Mouse (Mus musculus) myocyte (in vitro differentiated cells): Measurements from ENCODE around the gene Slc9a2. TPM values are rescaled to one million over a fixed set of nuclear protein-coding genes. Genes with fewer than 3 reads are reported as not detected.

Source experiments
- H3K27me3 ChIP-seq: one replicate; pipeline ENCODE4 v1.6.1; 2011; ENCODE audit not compliant: control insufficient read depth, insufficient read depth, insufficient read length
- H3K36me3 ChIP-seq: one replicate; pipeline ENCODE4 v1.6.1; 2011; ENCODE audit not compliant: control insufficient read depth, insufficient read depth
- H3K4me2 ChIP-seq: one replicate; pipeline ENCODE4 v1.6.1; 2011; ENCODE audit warnings: low read depth, control low read depth
- H3K4me3 ChIP-seq: one replicate; pipeline ENCODE4 v1.5.1; 2011; ENCODE audit warnings: mild to moderate bottlenecking, control low read depth, moderate library complexity
- H3K79me2 ChIP-seq: one replicate; pipeline ENCODE4 v1.6.1; 2011; ENCODE audit not compliant: control insufficient read depth, insufficient read depth
- H3ac ChIP-seq: one replicate; pipeline ENCODE4 v1.6.1; 2011; ENCODE audit not compliant: control insufficient read depth, insufficient read length
- CEBPB ChIP-seq: IDR thresholded peaks from 2 replicates; pipeline ENCODE4 v1.6.1; 2011; ENCODE audit warnings: mild to moderate bottlenecking, moderate library complexity; ENCODE audit not compliant: poor library complexity, insufficient read depth, severe bottlenecking
- E2F4 ChIP-seq: IDR thresholded peaks from one replicate; pipeline ENCODE4 v1.6.1; 2011; ENCODE audit warnings: mild to moderate bottlenecking, control low read depth, moderate library complexity; ENCODE audit not compliant: insufficient read depth
- MAX ChIP-seq: IDR thresholded peaks from one replicate; pipeline ENCODE4 v1.6.1; 2011; ENCODE audit warnings: low read depth, mild to moderate bottlenecking, control low read depth
- MYOD1 ChIP-seq, 3 experiments: IDR thresholded peaks; one replicate each; pipeline ENCODE4 v1.6.1; 2011; ENCODE audit warnings: control low read depth in 2 of 3, low read depth in 2 of 3, mild to moderate bottlenecking in 2 of 3, moderate library complexity in 1 of 3; ENCODE audit not compliant: insufficient read length in 2 of 3, control insufficient read depth in 1 of 3
- MYOG ChIP-seq, 3 experiments: IDR thresholded peaks; one replicate each; pipeline ENCODE4 v1.6.1; 2011; ENCODE audit warnings: control low read depth in 2 of 3, low read depth in 2 of 3, mild to moderate bottlenecking in 2 of 3; ENCODE audit not compliant: insufficient read length in 2 of 3, control insufficient read depth in 1 of 3, insufficient read depth in 1 of 3
- POLR2A ChIP-seq: IDR thresholded peaks from one replicate; pipeline ENCODE4 v1.6.1; 2011; ENCODE audit warnings: low read depth, mild to moderate bottlenecking, control low read depth, moderate library complexity; ENCODE audit not compliant: insufficient read length
- POLR2AphosphoS2 ChIP-seq: IDR thresholded peaks from one replicate; pipeline ENCODE4 v1.6.1; 2011; ENCODE audit warnings: low read depth, control low read depth; ENCODE audit not compliant: insufficient read length
- REST ChIP-seq: IDR thresholded peaks from one replicate; pipeline ENCODE4 v1.6.1; 2011; ENCODE audit warnings: mild to moderate bottlenecking, control low read depth, moderate library complexity; ENCODE audit not compliant: insufficient read depth, insufficient read length
- SRF ChIP-seq: IDR thresholded peaks from one replicate; pipeline ENCODE4 v1.6.1; 2011; ENCODE audit warnings: low read depth; ENCODE audit not compliant: control insufficient read depth, insufficient read length
- TCF12 ChIP-seq: IDR thresholded peaks from one replicate; pipeline ENCODE4 v1.6.1; 2011; ENCODE audit warnings: mild to moderate bottlenecking, control low read depth; ENCODE audit not compliant: poor library complexity, insufficient read depth, severe bottlenecking
- TCF3 ChIP-seq: IDR thresholded peaks from one replicate; pipeline ENCODE4 v1.6.1; 2011; ENCODE audit warnings: low read depth, control low read depth; ENCODE audit not compliant: insufficient read length
- USF1 ChIP-seq: IDR thresholded peaks from one replicate; pipeline ENCODE4 v1.6.1; 2011; ENCODE audit warnings: low read depth, mild to moderate bottlenecking, control low read depth, moderate library complexity
- polyA plus RNA-seq: library from polyadenylated mRNA; unstranded; fragments of >200 nt; fragmentation: generic; extraction: Trizol; gene quantifications from one replicate; pipeline ENCODE4 v1.2.1, GENCODE M21; 2012; ENCODE audit warnings: missing spikeins

The Slc9a2 gene
- polyA plus RNA-seq, 1 experiment = 2.4 TPM

DNA sequence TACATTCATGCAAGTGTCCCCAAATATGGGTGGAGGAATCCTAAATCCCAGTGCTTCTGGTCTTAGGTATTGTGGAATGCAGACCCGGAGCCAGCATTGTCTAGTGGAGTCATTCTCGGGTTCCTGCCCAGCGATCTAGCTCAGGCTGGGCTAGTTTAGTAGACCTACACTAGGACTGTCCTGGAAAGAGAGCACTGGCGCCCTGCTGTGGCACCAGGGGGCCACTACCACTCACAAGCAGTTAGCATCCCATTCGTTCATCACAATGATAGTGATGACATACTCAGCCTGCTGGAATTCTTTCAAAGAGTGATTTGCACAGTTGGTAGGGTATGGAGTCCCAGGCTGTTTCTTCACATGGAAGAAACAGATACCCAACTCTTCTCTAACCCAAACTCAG lies 3.1 kb upstream of the Slc9a2 start:
- no peak overlapping the region for H3K4me2 ChIP-seq
- H3K79me2 ChIP-seq = no peaks in the 10 kb centered on the region
- no peak overlapping the region for H3K4me3 ChIP-seq
- H3K36me3 ChIP-seq = no peaks in the 10 kb centered on the region
- TF ChIP-seq SRF (no peak), REST (no peak), MAX (no peak), POLR2AphosphoS2 (no peak), POLR2A (no peak), USF1 (no peak), MYOG (IDR thresholded peaks at IDR 0.05; ENCODE audit: control insufficient read depth in 1 of 3, insufficient read depth in 1 of 3, insufficient read length in 2 of 3, low read depth in 2 of 3) (no peak)
- no peak overlapping the region for H3ac ChIP-seq
- H3K27me3 ChIP-seq = no peaks in the 10 kb centered on the region

DNA sequence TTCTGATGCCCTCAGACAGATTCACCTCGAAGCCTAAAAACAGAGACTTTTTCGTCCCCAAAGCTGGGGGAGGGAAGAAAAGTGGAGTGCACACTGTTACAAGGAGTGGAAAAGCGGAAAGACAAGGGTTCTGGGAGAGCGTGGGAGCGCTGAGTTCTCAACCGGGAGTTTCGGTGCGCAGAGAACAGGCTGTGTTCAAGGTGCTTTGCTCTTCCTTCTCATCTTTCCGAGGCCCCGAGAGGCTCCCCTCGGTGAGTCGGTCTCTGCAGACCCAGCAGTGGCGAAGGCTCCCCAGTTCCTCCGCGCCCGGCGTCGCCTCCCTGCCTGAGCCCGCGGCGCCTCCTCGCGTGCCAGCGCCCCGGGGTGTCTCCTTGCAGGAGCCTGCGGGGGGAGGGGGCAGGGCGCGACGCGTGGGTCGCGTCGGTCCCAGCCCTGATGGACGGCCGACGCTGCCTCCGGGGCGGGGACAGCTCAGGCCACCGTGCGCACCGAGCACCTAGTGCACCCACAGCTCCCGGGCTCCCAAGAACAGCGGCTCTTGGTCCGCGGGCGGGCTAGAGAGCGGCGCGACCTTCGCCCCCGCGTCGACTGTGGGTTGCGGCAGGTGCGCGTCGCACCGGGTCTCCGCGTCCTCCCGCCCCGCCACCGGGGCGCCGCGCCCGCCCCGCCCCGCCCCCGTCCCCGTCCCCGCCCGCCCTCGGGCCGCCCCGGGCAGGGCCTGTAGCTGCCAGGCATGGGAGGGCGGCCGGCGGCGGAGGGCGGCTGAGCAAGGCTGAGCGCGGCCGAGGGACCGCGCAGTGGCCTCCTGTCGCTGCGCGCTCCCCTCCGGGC lies 709 bp downstream of the Slc9a2 start:
- Histone ChIP-seq H3ac (peak overlapping the region; percentile 49), H3K36me3 (no peaks in the 10 kb centered on the region), H3K4me3 (peak overlapping the region; percentile 25), H3K4me2 (peak overlapping the region; percentile 100), H3K27me3 (no peaks in the 10 kb centered on the region), H3K79me2 (no peaks in the 10 kb centered on the region)
- TF ChIP-seq USF1 = no peak
- TF ChIP-seq SRF = no peak
- TF ChIP-seq MAX = no peak
- TF ChIP-seq MYOG (IDR thresholded peaks at IDR 0.05; ENCODE audit: control insufficient read depth in 1 of 3, insufficient read depth in 1 of 3, insufficient read length in 2 of 3, low read depth in 2 of 3) = no peak
- TF ChIP-seq POLR2AphosphoS2 = no peak
- no peak for TF ChIP-seq TCF3
- TF ChIP-seq E2F4 = no peak
- TF ChIP-seq REST = no peak
- TF ChIP-seq POLR2A = peak; percentile 32
- TF ChIP-seq CEBPB = no peak
- TF ChIP-seq TCF12 = no peak
- peak in 1 of 3 experiments; percentile 56 for TF ChIP-seq MYOD1 (IDR thresholded peaks at IDR 0.05; ENCODE audit: control insufficient read depth in 1 of 3, insufficient read length in 2 of 3, low read depth in 2 of 3)

- peak overlapping the region; percentile 25 for H3K4me3 ChIP-seq
- peak overlapping the region; percentile 100 for H3K4me2 ChIP-seq
- no peaks in the 10 kb centered on the region for H3K79me2 ChIP-seq
- no peaks in the 10 kb centered on the region for H3K27me3 ChIP-seq
- no peaks in the 10 kb centered on the region for H3K36me3 ChIP-seq
- TF ChIP-seq SRF (no peak), CEBPB (no peak), USF1 (no peak), MYOG (IDR thresholded peaks at IDR 0.05; ENCODE audit: control insufficient read depth in 1 of 3, insufficient read depth in 1 of 3, insufficient read length in 2 of 3, low read depth in 2 of 3) (no peak), MYOD1 (IDR thresholded peaks at IDR 0.05; ENCODE audit: control insufficient read depth in 1 of 3, insufficient read length in 2 of 3, low read depth in 2 of 3) (peak in 1 of 3 experiments; percentile 35)
- peak overlapping the region; percentile 49 for H3ac ChIP-seq
Observed at GRCm38 (mm10) chr1:40681699-40682510, 1.5 kb downstream of the Slc9a2 start.

GRCm38 (mm10) chr1:40694296-40694695 lies 13.9 kb downstream of the Slc9a2 start:
- no peaks in the 10 kb centered on the region for H3K79me2 ChIP-seq
- no peaks in the 10 kb centered on the region for H3K36me3 ChIP-seq
- H3ac ChIP-seq = no peak overlapping the region
- H3K4me2 ChIP-seq = no peak overlapping the region
- no peak for TF ChIP-seq REST
- H3K4me3 ChIP-seq = no peak overlapping the region
- H3K27me3 ChIP-seq = no peaks in the 10 kb centered on the region

DNA sequence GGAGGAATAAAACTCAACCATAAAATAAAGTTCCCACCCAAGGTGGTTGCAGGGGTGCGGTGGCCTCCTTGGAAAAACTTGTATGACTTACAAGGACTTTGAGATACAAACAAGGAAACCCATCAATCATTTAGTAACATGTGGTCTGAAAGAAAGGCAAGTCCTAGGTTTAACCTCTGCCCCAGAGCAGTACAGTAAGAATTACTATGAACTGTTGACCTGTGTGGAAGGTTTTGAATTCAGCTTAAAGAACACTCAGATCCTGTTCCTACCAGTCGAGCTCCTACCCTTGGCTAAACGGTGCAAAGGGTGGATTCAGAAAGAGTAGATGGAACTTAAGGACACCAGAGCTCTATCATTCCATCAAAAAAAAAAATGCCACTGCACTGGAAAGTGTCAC lies 16.1 kb downstream of the Slc9a2 start:
- Histone ChIP-seq H3K36me3 (no peaks in the 10 kb centered on the region), H3ac (no peak overlapping the region), H3K27me3 (no peaks in the 10 kb centered on the region), H3K4me2 (no peak overlapping the region), H3K79me2 (no peaks in the 10 kb centered on the region), H3K4me3 (no peak overlapping the region)
- TF ChIP-seq MYOD1 (IDR thresholded peaks at IDR 0.05; ENCODE audit: control insufficient read depth in 1 of 3, insufficient read length in 2 of 3, low read depth in 2 of 3) = no peak
- no peak for TF ChIP-seq POLR2A
- TF ChIP-seq MYOG (IDR thresholded peaks at IDR 0.05; ENCODE audit: control insufficient read depth in 1 of 3, insufficient read depth in 1 of 3, insufficient read length in 2 of 3, low read depth in 2 of 3) = no peak
- no peak for TF ChIP-seq MAX
- TF ChIP-seq REST = no peak
- no peak for TF ChIP-seq TCF3
- TF ChIP-seq SRF = no peak
- no peak for TF ChIP-seq POLR2AphosphoS2
- no peak for TF ChIP-seq USF1
- TF ChIP-seq CEBPB = no peak
- TF ChIP-seq TCF12 = no peak
- no peak for TF ChIP-seq E2F4
